Mouse (Mus musculus) cerebellum, postnatal 4 days (tissue): ENCODE measurements around the gene Zbed6.

Source experiments
- DNase-seq, 2 experiments: peaks; one replicate each; pipeline ENCODE4 v3.0.0; 2022; ENCODE audit warnings: low spot score in 2 of 2, mixed read lengths in 1 of 2

The Zbed6 gene

DNA sequence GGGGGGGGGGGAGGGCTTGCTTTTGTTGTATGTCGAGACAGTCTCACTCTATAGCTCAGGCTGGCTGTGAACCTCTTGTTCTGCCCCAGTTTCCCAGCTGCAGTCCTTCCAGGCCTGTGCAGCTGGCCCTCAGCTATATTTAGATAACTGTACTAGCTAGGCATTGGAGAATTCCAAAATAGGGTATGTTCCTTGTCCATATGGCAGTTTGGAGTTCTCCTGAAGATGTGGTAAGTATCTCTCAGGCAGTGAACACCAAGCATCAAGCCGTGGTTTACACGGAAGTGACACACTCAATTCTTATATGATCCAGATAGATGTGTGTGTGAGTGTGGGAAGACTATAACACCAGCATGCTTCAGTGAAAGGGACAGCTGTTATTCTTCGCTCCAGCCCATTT lies 2.7 kb upstream of the Zbed6 start:
- DNase-seq, result no peak

DNA sequence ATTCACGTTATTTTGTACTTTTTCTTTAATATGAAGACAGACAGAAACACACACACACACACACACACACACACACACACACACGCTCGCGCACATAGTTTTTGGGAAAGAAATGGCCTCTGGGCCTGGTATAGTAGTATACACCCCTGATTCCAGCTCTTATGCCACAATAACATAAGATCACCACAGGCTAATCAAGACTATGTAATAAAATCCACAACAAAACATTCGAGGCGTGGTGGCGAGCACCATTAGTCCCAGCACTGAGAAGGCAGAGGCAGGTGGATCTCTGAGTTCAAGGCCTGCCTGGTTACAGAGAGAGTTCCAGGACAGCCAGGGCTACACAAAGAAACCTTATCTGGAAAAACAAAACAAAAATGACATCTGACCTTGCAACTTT lies 2.3 kb upstream of the Zbed6 start:
- no peak for DNase-seq

DNA sequence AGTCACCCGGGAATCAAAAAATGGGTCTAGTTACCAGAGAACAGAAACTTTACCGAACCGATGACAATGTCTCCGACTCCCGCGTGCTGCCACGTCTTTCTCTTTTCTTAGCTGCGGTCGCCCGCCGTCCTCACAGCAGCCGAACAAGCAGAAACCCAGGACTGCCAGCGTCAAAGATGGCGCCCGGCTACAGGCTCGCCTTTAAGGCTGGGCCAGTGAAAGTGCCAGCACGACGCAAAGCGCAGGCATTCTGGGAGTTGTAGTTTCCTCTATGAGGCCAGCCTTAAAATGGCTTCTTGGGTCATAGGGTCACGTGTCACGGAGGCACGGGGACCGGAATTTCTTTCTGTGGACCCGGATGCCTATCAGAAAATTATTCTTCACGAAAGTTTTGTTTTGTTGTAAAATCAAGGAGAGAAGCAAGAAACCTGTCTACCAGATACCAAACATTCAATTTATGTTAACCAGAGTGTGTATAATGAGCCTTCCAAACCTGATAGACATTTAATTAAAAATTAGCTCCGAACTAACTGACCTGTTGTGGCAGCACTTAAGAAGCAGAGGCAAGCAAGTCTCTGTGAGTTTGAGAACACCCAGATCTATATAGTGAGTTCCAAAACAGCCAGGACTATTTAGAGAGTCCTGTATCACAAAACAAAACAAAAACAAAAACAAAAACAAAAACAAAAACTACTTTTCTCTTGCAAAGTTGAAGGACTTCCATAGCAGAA lies 683 bp upstream of the Zbed6 start, which contains the start of gene Gm38394:
Gene Gm38394, minus strand, starts transcription at position 116 of the 731 bp plus-strand sequence.
- peak; percentile 74 to 86 for DNase-seq

DNA sequence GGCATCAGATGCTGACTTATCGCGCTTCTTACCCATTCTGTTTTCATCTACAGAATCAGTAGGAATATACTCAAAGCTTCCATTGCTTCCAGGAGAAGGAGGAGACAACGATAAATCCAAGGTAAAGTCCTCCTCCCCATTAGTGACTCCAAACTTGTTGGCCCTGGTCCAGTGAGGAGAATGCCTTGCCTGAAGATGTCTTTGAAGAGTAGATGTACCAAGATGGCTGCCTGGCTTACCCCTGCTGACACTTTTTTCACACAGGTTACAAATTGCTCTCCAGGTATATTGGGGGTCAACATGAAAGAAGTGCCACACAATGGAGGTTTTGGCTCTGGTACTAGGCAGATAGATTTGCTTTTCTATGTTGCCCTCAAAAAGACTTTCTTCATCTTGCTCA lies 1.8 kb downstream of the Zbed6 start:
- DNase-seq, result no peak

DNA sequence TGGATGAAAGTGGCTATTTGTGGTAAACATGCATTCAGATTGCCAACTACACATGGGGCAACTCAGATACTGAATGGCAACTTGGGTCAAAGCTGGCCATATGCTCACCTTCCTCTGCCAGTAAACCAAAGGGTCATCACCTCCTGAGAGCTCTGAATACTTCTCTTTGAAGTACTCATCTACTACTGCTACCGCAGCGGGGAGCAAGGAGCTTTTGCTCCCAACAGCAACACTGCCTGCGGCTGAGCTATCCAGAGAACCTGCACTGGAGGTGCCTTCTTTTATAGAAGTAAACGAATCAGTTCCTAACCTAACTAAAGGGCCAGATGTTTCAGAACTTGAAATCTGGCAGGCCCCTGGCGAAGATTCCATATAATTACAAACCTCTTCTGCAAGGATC lies 3.9 kb downstream of the Zbed6 start:
- DNase-seq, result no peak

DNA sequence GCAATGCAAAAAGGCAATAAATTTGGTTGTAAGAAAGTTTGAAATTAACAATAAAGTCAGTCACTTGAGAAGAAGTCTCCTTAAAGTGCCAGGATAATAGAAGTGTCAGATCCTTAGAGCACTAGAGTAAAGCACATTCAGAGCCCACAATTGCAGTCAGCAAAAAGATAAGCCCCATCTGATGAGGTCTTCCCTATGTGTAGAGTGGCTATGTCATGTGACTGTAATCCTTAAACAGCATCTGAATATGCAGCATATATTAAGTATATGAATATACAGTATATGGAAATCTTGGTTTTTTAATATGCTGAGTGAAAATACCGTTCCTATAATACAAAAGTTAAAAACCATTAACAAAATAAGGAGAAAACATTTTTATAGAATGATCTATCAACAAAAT lies 7.7 kb downstream of the Zbed6 start:
- no peak for DNase-seq

DNA sequence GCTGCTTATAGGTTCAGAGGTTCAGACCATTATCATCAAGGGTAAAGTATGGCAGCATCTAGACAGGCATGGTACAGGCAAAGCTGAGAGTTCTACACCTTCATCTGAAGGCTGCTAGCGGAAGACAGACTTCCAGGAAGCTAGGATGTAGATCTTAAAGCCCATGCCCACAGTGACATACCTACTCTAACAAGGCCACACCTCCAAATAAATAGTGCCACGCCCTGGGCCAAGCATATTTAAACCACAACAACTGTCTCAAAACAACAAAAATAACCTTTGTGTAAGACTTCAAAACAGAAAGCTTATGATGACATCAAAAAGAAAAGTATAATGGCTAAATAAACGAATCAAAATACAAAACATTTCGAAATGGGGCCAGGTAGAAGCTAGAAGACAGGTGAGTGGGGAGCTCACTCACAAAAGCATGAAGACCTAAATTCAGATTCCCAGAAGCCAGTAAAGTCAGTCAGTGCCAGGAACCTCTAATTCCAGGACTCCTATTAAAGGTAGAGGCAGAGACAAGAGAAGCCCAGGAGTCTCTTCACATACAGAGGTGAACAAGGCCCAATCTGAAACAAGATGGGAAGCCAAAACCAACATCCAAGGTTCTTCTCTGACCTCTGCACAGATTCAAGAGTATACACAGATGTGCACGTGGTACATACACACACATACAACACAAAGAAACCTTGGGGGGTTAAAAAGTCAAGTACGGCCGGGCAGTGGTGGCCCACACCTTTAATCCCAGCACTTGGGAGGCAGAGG lies 10.2 kb downstream of the Zbed6 start:
- DNase-seq, result no peak

DNA sequence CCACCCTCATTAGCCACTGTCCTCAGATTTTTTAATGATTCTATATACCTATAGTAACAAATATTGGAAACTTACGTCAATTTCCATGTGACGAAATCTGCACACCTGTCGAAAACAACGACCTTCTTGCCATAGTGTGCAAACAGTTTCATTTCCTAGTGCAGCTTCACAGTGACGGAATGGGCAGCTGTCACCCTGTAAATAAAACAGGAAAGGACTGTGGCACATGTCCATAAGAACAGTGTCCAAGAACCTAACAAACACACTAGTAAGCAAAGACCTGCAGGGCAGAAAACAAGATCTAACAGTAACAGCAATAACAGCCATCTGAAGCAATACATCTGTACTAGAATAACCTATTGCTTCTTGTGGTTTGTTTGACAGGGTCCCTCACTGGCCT lies 15.0 kb downstream of the Zbed6 start:
- DNase-seq, result no peak

DNA sequence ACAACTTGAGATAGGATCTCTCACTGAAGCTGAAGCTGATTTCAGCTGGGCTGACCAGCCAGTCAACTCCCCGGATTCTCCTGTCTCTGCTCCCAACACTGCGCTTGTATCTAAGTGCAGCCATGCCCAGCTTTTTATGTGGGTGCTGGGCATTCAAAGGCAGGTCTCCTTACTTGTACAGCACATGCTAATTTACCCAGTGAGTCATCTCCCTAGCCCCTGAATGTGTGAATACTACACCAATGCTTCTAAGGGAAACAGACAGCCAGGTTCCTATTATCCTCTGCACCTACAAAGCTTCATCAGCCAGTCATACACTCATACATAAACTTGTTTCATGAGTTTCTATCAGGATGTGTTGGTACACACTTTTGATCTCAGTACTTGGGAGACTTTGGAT lies 19.5 kb downstream of the Zbed6 start:
- no peak for DNase-seq

DNA sequence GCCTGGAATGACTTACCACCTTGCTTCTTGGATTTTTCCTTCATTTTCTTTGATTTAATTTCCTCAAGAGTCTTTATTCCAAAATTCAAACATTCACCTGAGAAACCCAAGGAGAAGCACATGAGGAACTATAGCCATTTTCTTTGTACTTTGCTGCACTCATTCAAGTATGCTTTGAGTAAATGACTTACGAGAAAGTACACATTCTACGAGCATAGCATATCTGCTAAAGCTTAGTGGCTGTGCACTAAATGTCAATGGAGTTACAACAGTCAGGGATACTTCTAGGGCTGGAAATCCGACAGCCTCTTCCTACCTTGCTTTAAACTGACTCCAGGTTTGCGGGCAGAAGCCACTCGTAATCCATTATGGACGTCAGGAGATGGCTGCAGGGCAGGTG lies 22.2 kb downstream of the Zbed6 start:
- DNase-seq, result no peak

DNA sequence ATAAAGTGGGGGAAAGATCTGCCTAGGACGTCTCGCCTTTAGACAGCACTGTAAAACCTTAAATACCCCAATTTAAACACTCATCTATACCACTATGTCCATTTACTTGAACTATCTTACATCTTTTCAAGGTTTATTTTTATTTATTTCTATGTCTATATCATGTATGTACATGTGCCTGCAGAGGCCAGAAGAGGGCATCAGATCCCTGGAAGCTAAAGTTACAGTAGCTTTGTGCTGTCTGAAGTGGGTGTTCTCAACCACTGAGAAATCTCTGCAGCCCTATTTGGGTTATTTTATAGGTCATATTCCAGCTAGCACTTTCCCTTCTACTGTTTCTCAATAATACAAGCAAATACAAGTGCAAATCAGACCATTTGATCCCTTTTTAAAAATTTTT lies 28.5 kb downstream of the Zbed6 start:
- no peak for DNase-seq

DNA sequence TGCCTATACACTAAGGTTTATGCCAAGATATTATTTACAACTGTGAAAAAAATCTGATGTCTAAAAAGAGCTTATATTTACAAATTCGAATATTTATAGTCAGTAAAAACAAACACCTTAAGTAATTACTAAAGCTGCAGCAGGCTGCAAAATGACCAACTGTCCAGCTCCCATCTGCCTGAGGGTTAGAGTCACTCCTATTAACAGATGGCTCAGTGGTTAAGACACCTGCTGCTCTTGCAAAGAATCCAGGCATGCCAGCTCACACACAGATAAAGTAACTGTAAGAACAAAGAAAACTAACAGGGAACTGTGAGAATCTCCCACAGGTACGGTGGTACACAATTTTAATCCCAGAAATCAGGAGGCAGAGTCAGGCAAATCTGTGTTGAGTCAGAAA lies 35.6 kb downstream of the Zbed6 start:
- no peak for DNase-seq

DNA sequence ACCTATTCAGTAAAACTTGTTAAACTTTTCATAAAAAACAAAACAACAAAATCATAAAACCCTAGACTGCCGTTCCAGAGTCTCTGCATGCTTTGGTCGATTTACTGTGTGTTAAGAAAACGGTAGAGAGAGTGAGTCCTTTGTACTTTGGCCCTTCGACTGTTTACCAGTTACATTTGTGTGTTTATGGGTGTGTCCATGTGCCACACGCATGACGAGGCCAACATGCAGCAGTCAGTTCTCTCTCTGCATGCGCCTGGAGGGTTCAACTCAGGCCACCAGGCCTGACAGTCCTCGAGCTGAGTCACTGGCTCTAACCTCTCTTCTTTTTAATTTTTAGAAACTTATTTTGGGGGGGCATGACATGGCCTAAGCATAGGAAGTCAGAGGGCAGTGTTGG lies 42.4 kb downstream of the Zbed6 start:
- DNase-seq, result no peak

DNA sequence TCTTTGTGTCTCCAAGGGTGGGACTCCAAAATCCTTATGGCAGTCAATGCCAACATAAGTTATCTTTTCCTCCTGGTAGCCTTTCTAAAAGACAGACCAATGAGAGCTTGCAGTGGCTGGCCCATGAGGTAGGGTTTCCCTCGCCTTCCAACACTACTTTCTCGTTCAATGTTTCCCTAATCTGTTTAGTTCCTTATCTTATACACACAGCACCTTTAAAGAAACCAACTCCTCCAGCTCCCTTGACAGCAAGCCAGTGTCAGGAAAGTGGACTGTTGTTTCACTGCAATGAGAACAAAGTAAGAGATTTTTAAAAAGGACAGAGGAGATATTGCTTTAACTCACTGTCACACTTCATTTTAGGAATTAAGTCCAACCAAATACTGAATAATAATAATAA lies 42.8 kb downstream of the Zbed6 start:
- no peak for DNase-seq

DNA sequence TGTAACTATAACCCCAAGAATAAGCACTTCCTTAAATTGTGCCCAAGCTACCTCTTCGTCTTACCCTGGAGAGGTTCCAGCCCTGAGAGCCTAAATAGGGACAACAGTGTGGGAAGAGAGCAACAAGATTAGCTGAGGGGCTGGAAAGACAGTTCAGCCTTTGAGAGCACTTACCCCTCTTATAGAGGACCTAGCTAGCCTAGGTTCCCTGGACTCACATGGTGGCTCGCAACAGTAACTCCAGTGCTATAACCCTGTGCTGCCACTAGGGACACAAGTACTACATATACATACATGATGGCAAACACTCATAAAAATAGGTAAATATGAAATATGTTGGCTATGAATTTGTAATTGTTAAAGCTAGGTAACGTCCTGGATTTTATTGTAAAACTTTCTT lies 46.9 kb downstream of the Zbed6 start:
- no peak for DNase-seq

DNA sequence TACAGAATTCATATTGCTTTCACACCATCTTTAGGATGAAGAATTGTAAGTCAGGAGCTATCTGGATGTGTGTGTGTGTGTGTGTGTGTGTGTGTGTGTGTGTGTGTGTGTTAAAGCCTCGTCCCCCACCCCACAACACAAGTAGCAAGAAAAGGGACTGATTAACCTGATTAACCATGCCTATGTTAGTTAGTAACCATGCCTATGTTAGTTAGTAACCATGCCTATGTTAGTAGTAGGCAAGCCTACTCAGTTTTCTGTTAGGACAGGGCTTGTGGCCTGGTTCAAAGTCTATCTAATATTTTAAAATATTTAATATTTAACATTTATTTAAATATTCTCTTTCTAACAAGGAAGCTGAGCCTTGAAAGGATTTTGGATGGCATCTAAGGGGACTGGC lies 49.2 kb downstream of the Zbed6 start:
- DNase-seq, result no peak

DNA sequence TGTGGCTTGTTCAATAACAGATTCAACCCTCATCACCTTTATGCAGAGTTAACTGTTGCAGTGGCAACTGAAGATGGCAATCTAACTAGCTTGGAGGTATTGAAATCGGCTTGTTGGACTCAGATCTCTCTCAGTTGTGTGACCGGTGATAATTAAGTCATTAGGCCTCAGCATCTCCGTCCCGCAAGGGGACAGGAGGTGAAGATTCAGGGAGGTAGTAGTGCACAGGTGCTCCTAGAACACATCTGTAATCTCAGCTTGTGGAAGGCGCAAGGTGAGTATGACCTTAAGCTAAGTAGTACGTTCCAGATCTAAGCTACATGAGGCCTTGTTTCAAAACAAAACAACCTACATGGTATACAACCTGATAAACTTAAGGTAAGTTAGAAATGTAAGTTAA lies 50.1 kb downstream of the Zbed6 start:
- DNase-seq, result no peak

DNA sequence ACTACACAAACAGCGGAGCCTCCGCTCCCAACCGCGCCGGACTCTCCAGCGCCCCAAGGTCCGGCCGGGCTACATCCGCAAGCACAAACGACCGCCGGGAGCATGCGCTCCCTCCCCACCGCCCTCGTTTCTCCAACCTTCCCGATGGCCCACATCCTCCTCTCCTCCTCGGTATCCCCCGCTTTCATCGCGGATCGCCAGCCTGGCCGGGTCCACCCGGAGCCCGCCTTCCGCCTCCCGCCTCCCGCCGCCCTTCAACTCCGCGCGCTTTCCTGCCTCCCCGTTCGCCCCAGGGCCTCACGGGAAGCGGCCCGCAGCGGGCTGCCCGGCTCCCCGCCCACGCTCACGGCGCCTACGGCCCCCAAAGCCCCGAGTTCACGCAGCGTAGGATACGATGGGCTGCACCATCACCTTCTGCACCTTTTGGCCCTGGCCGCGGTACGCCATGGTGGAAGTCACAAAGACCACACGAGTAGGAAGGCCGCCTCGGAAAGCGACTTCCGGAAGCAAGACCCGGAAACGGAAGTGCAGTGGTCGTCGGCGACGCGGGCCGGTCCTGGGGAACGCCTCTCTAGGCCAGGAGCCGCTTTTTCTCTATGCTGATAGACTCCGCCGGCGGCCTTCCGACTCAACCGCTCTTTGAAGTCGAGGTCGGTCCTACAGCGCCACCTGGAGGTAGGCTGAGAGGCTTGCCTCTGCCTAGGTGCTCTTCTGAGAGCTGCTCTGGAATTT lies 50.7 kb downstream of the Zbed6 start, which contains the start of gene Snrpe:
Gene Snrpe, minus strand, starts transcription at position 521 of the 732 bp plus-strand sequence.
- peak; percentile 96 to 97 for DNase-seq
